9 mouse cellular contexts compared by ENCODE assay signal in the genomic region with DNA sequence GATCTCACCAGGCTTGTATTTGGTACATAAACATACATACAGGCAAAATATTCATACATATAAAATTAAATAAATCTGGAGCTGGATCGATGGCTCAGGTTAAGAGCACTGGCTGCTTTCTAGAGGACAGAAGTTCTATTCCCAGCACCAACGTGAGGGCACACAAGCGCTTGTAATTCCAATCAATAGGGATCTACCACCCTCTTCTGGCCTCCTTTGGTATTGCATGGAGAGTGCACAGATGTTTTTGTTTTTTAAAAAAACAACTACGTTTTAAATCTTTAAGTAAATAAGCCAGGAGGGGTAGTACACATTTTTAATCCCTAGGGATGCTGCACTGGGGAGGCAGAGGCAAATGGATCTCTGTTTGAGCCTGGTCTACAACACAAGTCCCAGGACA. TPM values are rescaled to one million over a fixed set of nuclear protein-coding genes. Genes with fewer than 3 reads are reported as not detected.
DNase-seq lines count a peak whose midpoint lies in the region; ATAC-seq and TF ChIP-seq lines count a peak whose summit lies in the region.
"Had no signal": no experiment of that assay in that cellular context is flagged by ENCODE, and none has a peak within 500 bp of the region (broad histone marks: within the 10 kb centered on the region; RNA-seq: fewer than 3 reads in every experiment).

No protein-coding gene starts in this region.

- no peaks in the 10 kb centered on the region for H3K36me3 ChIP-seq in E14TG2a.4 (ENCODE audit: insufficient read depth, low read length)

- TF ChIP-seq CTCF in E14TG2a.4 (conservative IDR thresholded peaks at IDR 0.05; ENCODE audit: low read length): peak; percentile 98

- DNase-seq in kidney, adult 18-20 months: peak; percentile 43
- no peak for DNase-seq in kidney, adult 11 months
- peak; percentile 81 for DNase-seq in adipocyte (ENCODE audit: low spot score)
- DNase-seq in heart, postnatal 4 days: peak; percentile 68
- peak; percentile 48 for DNase-seq in thymus, postnatal 25 days
- DNase-seq in frontal cortex, postnatal 14 days (ENCODE audit: low spot score in 2 of 2): no peak

- peak; percentile 22; the same call in 1 of the 2 replicates for ATAC-seq in megakaryocyte, adult 5-6 weeks (ENCODE audit: poor library complexity, severe bottlenecking)

- no peaks in the 10 kb centered on the region for H3K27me3 ChIP-seq in E14TG2a.4 (ENCODE audit: insufficient read depth, low read length)
- H3K27me3 ChIP-seq: neural tube, embryonic 12.5 days had no signal

- no peak overlapping the region for H3K4me3 ChIP-seq in E14TG2a.4 (replicated peaks; ENCODE audit: low read length)
- H3K4me3 ChIP-seq: neural tube, embryonic 12.5 days had no signal

- no peaks in the 10 kb centered on the region for H3K9me3 ChIP-seq in E14TG2a.4 (ENCODE audit: low read length)
- H3K9me3 ChIP-seq: neural tube, embryonic 12.5 days had no signal

- peaks cover 53% of the 10 kb centered on the region for H3K4me1 ChIP-seq in E14TG2a.4 (replicated peaks; ENCODE audit: low read depth, low read length)

RNA-seq across cellular contexts. Expression of gene Snx15, which starts 1.8 kb away (rescaled TPM):
- total RNA-seq in heart, postnatal 4 days (2021): 10 to 100 TPM; 13.4 to 13.7 TPM
- 9.9 and 13.5 TPM in 2 replicates for total RNA-seq in megakaryocyte, adult 5-6 weeks (2015)
- total RNA-seq in megakaryocyte, adult 5-6 weeks (2017): 5.2 and 6.4 TPM in 2 replicates

RNA-seq across cellular contexts. Expression of gene Sac3d1, which starts 7.8 kb away (rescaled TPM):
- total RNA-seq in heart, postnatal 4 days (2021): 10 to 100 TPM; 17.4 to 17.6 TPM
- total RNA-seq in megakaryocyte, adult 5-6 weeks (2015): 3.4 and 5.7 TPM in 2 replicates
- total RNA-seq in megakaryocyte, adult 5-6 weeks (2017): 3.9 and 4.0 TPM in 2 replicates

RNA-seq across cellular contexts. Expression of gene Batf2, which starts 14.5 kb away (rescaled TPM):
- total RNA-seq in heart, postnatal 4 days (2021): under 1 TPM; 0.21 to 0.38 TPM
- 1.1 and 1.4 TPM in 2 replicates for total RNA-seq in megakaryocyte, adult 5-6 weeks (2015)
- 0.48 and 0.49 TPM in 2 replicates for total RNA-seq in megakaryocyte, adult 5-6 weeks (2017)

RNA-seq across cellular contexts. Expression of gene Arl2, which starts 15.1 kb away (rescaled TPM):
- 10 to 100 TPM; 62.3 to 62.8 TPM for total RNA-seq in heart, postnatal 4 days (2021)
- 9.1 and 10.6 TPM in 2 replicates for total RNA-seq in megakaryocyte, adult 5-6 weeks (2015)
- 8.0 and 9.7 TPM in 2 replicates for total RNA-seq in megakaryocyte, adult 5-6 weeks (2017)

RNA-seq across cellular contexts. Expression of gene Naaladl1, which starts 20.7 kb away (rescaled TPM):
- total RNA-seq in heart, postnatal 4 days (2021): under 1 TPM; 0.50 to 0.52 TPM
- 0.32 and 1.2 TPM in 2 replicates for total RNA-seq in megakaryocyte, adult 5-6 weeks (2015)
- total RNA-seq in megakaryocyte, adult 5-6 weeks (2017): 0.28 and 0.55 TPM in 2 replicates

Comparison
In these comparisons a context has a peak if more than half of its experiments do, and no peak if none do; other contexts are left out.
1. DNase-seq: peak in kidney, adult 18-20 months (single experiment), adipocyte (single experiment), heart, postnatal 4 days (single experiment) and thymus, postnatal 25 days (single experiment); none in kidney, adult 11 months (single experiment) and frontal cortex, postnatal 14 days (0 of 2).